Mouse (Mus musculus) splenic B cell, adult 2 months (primary cell): Measurements from ENCODE around the gene 4930442H23Rik.

ENCODE experiments used
- DNase-seq: peaks from one replicate; pipeline ENCODE4 v3.0.0-alpha.2; 2011; ENCODE audit warnings: low read depth, low spot score
- H3K27me3 ChIP-seq: 2 replicates; pipeline ENCODE4 v1.6.1; 2012; ENCODE audit warnings: mild to moderate bottlenecking, low read length, moderate library complexity, mixed read lengths; ENCODE audit not compliant: control insufficient read depth, poor library complexity, insufficient read depth, severe bottlenecking
- H3K36me3 ChIP-seq: 2 replicates; pipeline ENCODE4 v1.6.1; 2012; ENCODE audit warnings: mild to moderate bottlenecking, low read length, moderate library complexity, mixed read lengths; ENCODE audit not compliant: control insufficient read depth, poor library complexity, insufficient read depth, severe bottlenecking

4930442H23Rik gene

GRCm38 (mm10) chr10:81202978-81203720 lies 19.5 kb upstream of the 4930442H23Rik start:
- no peak for DNase-seq
- no peaks in the 10 kb centered on the region for H3K36me3 ChIP-seq
- no peaks in the 10 kb centered on the region for H3K27me3 ChIP-seq

GRCm38 (mm10) chr10:81201807-81202758 lies 18.4 kb upstream of the 4930442H23Rik start, which contains the start of gene Nmrk2:
Gene Nmrk2, minus strand, starts transcription at chr10:81202051.
- Histone ChIP-seq H3K27me3 (no peaks in the 10 kb centered on the region), H3K36me3 (no peaks in the 10 kb centered on the region)
- no peak for DNase-seq

GRCm38 (mm10) chr10:81200605-81201287 lies 17.1 kb upstream of the 4930442H23Rik start:
- no peaks in the 10 kb centered on the region for H3K27me3 ChIP-seq
- H3K36me3 ChIP-seq, result no peaks in the 10 kb centered on the region
- DNase-seq, result no peak

GRCm38 (mm10) chr10:81200141-81200540 lies 16.5 kb upstream of the 4930442H23Rik start:
- no peaks in the 10 kb centered on the region for H3K36me3 ChIP-seq
- no peaks in the 10 kb centered on the region for H3K27me3 ChIP-seq
- DNase-seq, result no peak

GRCm38 (mm10) chr10:81198990-81199389 lies 15.3 kb upstream of the 4930442H23Rik start:
- no peaks in the 10 kb centered on the region for H3K36me3 ChIP-seq
- DNase-seq, result no peak
- H3K27me3 ChIP-seq, result no peaks in the 10 kb centered on the region

- no peaks in the 10 kb centered on the region for H3K27me3 ChIP-seq
- no peaks in the 10 kb centered on the region for H3K36me3 ChIP-seq
- DNase-seq, result peak; percentile 84
Observed at GRCm38 (mm10) chr10:81198230-81198629, 14.6 kb upstream of the 4930442H23Rik start.

GRCm38 (mm10) chr10:81197305-81197704 lies 13.7 kb upstream of the 4930442H23Rik start:
- no peaks in the 10 kb centered on the region for H3K27me3 ChIP-seq
- H3K36me3 ChIP-seq, result no peaks in the 10 kb centered on the region
- DNase-seq, result no peak

GRCm38 (mm10) chr10:81196470-81197065 lies 12.9 kb upstream of the 4930442H23Rik start:
- DNase-seq, result no peak
- H3K27me3 ChIP-seq, result no peaks in the 10 kb centered on the region
- H3K36me3 ChIP-seq, result no peaks in the 10 kb centered on the region

- no peak for DNase-seq
- Histone ChIP-seq H3K36me3 (no peaks in the 10 kb centered on the region; the same call in none of the 2 replicates), H3K27me3 (no peaks in the 10 kb centered on the region)
Observed at GRCm38 (mm10) chr10:81195300-81195699, 11.7 kb upstream of the 4930442H23Rik start.

GRCm38 (mm10) chr10:81193991-81194774 lies 10.5 kb upstream of the 4930442H23Rik start:
- DNase-seq, result peak; percentile 78
- H3K27me3 ChIP-seq, result no peaks in the 10 kb centered on the region
- H3K36me3 ChIP-seq, result no peaks in the 10 kb centered on the region; the same call in none of the 2 replicates

GRCm38 (mm10) chr10:81192968-81193501 lies 9.4 kb upstream of the 4930442H23Rik start:
- Histone ChIP-seq H3K36me3 (peaks cover 2% of the 10 kb centered on the region), H3K27me3 (no peaks in the 10 kb centered on the region)
- no peak for DNase-seq

- H3K36me3 ChIP-seq, result peaks cover 2% of the 10 kb centered on the region
- peak; percentile 94 for DNase-seq
- H3K27me3 ChIP-seq, result no peaks in the 10 kb centered on the region
Observed at GRCm38 (mm10) chr10:81192270-81192967, 8.8 kb upstream of the 4930442H23Rik start.

- peak; percentile 23 for DNase-seq
- Histone ChIP-seq H3K27me3 (no peaks in the 10 kb centered on the region), H3K36me3 (peaks cover 2% of the 10 kb centered on the region)
Observed at GRCm38 (mm10) chr10:81191342-81191982, 7.8 kb upstream of the 4930442H23Rik start.
